Mouse (Mus musculus) heart, embryonic 10.5 days (tissue): ENCODE data around the gene Dr1. TPM values are rescaled to one million over a fixed set of nuclear protein-coding genes. Genes with fewer than 3 reads are reported as not detected.

ENCODE experiments used
- DNase-seq: peaks from one replicate; pipeline ENCODE4 v3.0.0-alpha.2; 2017; ENCODE audit warnings: low spot score
- H3K27ac ChIP-seq: fragments of 300-500 bp; sonication (generic); 2 replicates; pipeline ENCODE4 v1.5.1; 2016; ENCODE audit warnings: mild to moderate bottlenecking
- H3K27me3 ChIP-seq: fragments of 300-500 bp; sonication (generic); 2 replicates; pipeline ENCODE4 v1.6.1; 2016; ENCODE audit warnings: mild to moderate bottlenecking; ENCODE audit not compliant: poor library complexity, insufficient read depth, severe bottlenecking
- H3K36me3 ChIP-seq: fragments of 300-500 bp; sonication (generic); 2 replicates; pipeline ENCODE4 v1.6.1; 2016; ENCODE audit warnings: mild to moderate bottlenecking, moderate library complexity
- H3K4me1 ChIP-seq: fragments of 300-500 bp; sonication (generic); 2 replicates; pipeline ENCODE4 v1.6.1; 2016; ENCODE audit warnings: mild to moderate bottlenecking
- H3K4me3 ChIP-seq: fragments of 300-500 bp; sonication (generic); 2 replicates; pipeline ENCODE4 v1.5.1; 2016; ENCODE audit warnings: mild to moderate bottlenecking, moderate library complexity
- H3K9me3 ChIP-seq: fragments of 300-500 bp; sonication (generic); 2 replicates; pipeline ENCODE4 v1.6.1; 2016; ENCODE audit warnings: mild to moderate bottlenecking, moderate library complexity
- WGBS: fragments of 180-500 bp; shearing (Covaris S2); methylation state at CpG from one replicate; pipeline ENCODE4 v1.1.7; 2016; 5-methylcytosine and 5-hydroxymethylcytosine counted together
- polyA plus RNA-seq: library from polyadenylated mRNA; unstranded; fragments of >200 nt; fragmentation: Nextera tagmentation; extraction: Ambion mirVana; gene quantifications from 2 replicates; pipeline ENCODE4 v1.2.1, GENCODE M21; 2016

Gene Dr1
- polyA plus RNA-seq, 1 experiment from 2014 or later: 32.9 TPM

DNA sequence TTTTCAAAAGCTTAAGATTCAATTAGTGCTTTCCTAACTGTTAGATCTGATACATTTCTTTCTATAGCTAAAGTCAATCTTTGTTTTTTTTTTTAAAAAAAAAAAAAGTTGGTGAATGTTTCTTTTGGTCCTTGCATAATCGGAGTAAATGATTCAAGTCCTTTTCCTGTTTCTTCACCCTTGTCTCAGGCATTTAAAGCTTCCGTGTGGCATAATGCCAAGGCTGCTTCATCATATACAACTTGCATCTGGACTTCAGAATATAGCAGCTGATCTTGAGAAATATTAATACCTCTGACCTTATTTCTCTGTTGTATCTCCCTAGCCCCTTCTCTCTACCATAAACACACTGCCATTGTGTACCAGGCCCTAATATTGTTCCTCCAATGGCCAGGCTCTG lies 18.3 kb downstream of the Dr1 start:
- Histone ChIP-seq H3K9me3 (no peaks in the 10 kb centered on the region), H3K27me3 (no peaks in the 10 kb centered on the region), H3K4me3 (no peak overlapping the region), H3K36me3 (no peaks in the 10 kb centered on the region), H3K4me1 (no peaks in the 10 kb centered on the region), H3K27ac (no peak overlapping the region)
- no peak for DNase-seq
- WGBS: 84% methylated on average over 2 of the region's 2 CpGs

DNA sequence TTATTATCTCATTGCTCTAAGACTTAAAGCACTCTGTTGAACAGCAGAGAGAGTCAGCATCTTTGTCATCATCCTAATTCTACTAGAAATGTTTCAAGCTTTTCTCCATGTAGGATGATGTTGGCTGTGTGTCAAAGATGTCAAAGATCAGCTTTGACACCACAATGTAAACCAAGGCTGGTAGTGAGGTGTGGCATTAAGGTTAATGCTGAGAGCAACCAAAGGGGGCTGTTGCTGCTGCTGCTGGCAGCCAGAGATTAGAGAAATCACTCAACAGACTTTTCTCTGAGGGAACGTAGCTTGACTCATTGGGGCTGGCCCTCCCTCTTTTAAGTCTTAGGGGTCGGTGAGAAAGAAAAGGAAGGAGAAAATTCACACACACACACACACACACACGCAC lies 32.9 kb downstream of the Dr1 start:
- no peak for DNase-seq
- H3K9me3 ChIP-seq: no peaks in the 10 kb centered on the region
- H3K4me1 ChIP-seq: no peaks in the 10 kb centered on the region
- no peaks in the 10 kb centered on the region for H3K36me3 ChIP-seq
- H3K27me3 ChIP-seq: no peaks in the 10 kb centered on the region
- no peak overlapping the region for H3K4me3 ChIP-seq
- H3K27ac ChIP-seq: no peak overlapping the region
- WGBS: 64% methylated on average over 3 of the region's 3 CpGs

DNA sequence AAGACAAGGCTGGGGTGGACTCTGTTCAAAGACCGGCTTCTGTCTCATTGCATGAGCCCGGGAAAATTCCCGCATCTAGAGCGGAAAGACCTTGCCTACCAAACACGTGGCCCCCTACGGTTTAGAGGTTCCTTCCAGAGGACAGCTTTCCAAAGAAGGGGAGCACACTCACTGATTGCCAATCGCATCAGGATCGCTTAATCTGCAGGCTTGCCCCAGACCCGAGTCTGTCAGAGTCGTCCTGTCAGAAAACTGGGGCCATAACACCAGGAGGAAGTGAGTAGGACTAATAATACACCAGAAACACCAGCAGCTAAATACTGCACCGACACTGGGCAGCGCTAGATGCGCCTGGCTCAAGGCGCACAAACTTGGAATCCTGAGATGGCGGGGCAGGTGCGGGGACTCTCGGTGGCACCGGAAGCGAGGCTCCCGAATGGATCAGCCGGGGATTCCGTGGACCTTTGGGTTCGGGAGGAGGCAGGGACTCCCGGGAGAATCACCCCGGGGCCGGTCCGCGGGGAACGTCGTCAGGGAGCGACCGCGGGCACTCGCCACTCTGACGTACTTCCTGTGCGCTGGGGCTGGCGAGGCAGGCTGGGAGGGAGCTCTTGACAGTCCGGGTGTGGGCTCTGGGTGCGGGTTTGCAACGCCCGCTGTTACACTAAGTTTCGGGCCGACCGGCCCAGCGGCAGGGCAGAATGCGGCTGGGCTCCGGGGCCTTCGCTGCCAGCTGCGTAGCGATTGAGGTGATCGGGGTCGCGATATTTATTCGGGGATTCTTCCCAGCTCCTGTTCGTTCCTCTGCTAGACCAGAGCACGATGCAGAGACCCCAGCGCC lies 43.7 kb downstream of the Dr1 start, which contains the start of gene Pigg:
Gene Pigg (plus strand): TSS at position 386 of the 841 bp plus-strand sequence.
- H3K9me3 ChIP-seq: no peaks in the 10 kb centered on the region
- no peaks in the 10 kb centered on the region for H3K27me3 ChIP-seq
- H3K4me1 ChIP-seq: peaks cover 9% of the 10 kb centered on the region
- H3K4me3 ChIP-seq: peak within 1 kb of the TSS; percentile 87
- under 1% methylated on average over 57 of the region's 57 CpGs for WGBS
- peak; percentile 97 for DNase-seq
- peak within 1 kb of the TSS; percentile 92 for H3K27ac ChIP-seq
- peaks cover 3% of the 10 kb centered on the region; the same call in 1 of the 2 replicates for H3K36me3 ChIP-seq

DNA sequence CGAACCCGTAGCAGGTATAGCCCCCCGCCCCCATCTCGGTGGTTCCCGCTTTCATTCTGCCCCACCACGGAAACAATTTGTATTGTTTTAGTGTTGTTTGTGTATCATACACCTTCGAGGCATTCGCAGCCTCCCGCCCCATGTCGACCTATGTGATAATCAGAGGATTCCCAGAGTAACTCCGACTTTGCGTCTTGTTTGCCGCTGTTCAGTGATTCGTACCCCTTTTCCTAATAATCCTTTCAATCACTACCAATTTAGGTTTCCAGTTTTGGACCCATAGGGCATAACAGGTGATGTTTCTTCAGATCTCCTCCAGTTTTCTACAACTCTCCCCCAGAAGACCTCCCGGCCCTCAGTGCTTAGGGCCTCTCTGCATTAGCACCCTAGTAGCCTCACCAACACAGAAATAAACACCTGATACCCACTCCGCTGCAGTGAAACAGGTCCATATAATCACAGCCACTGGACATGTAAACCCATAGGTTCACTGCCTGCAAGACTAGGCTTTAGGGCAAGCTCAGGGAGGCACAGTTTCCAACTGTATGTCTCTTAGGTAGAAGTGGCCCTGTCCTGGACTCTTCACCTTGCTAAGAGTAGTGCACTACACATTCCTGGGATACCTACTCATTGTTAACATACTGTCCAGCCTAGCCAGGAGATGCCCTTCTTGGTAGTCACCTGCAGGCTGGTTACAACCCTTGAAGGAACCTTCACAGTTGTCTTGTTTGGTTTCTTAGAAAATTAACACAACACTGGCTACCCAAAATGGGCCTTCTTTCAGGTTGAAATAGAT lies 44.6 kb downstream of the Dr1 start:
- Histone ChIP-seq H3K4me1 (peaks cover 9% of the 10 kb centered on the region), H3K4me3 (peak overlapping the region; percentile 87), H3K9me3 (no peaks in the 10 kb centered on the region), H3K27me3 (no peaks in the 10 kb centered on the region), H3K27ac (peak overlapping the region; percentile 92), H3K36me3 (peaks cover 11% of the 10 kb centered on the region; the same call in 1 of the 2 replicates)
- WGBS: 5% methylated on average over 16 of the region's 16 CpGs
- DNase-seq: peak; percentile 77

Other genes starting within 250 kb of the Dr1 start
- 99.8 and 115 TPM in 2 replicates for gene Mtf2, start 203.2 kb upstream of the Dr1 start, polyA plus RNA-seq
- gene Tmed5, start 136.3 kb upstream of the Dr1 start, polyA plus RNA-seq: 28.7 and 33.8 TPM in 2 replicates
- 5.1 and 9.8 TPM in 2 replicates for gene Ccdc18, start 136.0 kb upstream of the Dr1 start, polyA plus RNA-seq
- gene Pigg, start 43.7 kb downstream of the Dr1 start, polyA plus RNA-seq: 6.9 and 7.9 TPM in 2 replicates
- gene Gm42517, start 99.0 kb downstream of the Dr1 start, polyA plus RNA-seq: 0.06 TPM in 1 of 2 replicates, not detected in the other
- gene Pde6b, start 119.5 kb downstream of the Dr1 start, polyA plus RNA-seq: 0.40 TPM in 1 of 2 replicates, not detected in the other
- gene Atp5k, start 165.6 kb downstream of the Dr1 start, polyA plus RNA-seq: 521 and 675 TPM in 2 replicates
- gene Mfsd7a, start 180.0 kb downstream of the Dr1 start, polyA plus RNA-seq: 0.09 and 0.34 TPM in 2 replicates
- 19.9 and 21.3 TPM in 2 replicates for gene Pcgf3, start 192.3 kb downstream of the Dr1 start, polyA plus RNA-seq